Mouse (Mus musculus) CH12.LX (cell line): ENCODE measurements around the gene Tmem251. TPM values are rescaled to one million over a fixed set of nuclear protein-coding genes. Genes with fewer than 3 reads are reported as not detected.

ENCODE experiments used
- DNase-seq: peaks from one replicate; pipeline ENCODE4 v3.0.0-alpha.2; 2013; ENCODE audit errors: extremely low read depth
- H3K27ac ChIP-seq: 2 replicates; pipeline ENCODE4 v1.5.1; 2012; ENCODE audit warnings: low read depth, mild to moderate bottlenecking, control low read depth, moderate library complexity; ENCODE audit not compliant: insufficient read depth
- H3K27me3 ChIP-seq: replicated peaks from 2 replicates; pipeline ENCODE3; 2012; ENCODE audit warnings: inconsistent platforms
- H3K36me3 ChIP-seq, 2 experiments: replicated peaks in 1 of 2; 2 replicates each; pipeline versions ENCODE3 to v1.6.1; 2012; ENCODE audit warnings: inconsistent platforms in 1 of 2, low read length in 1 of 2, mild to moderate bottlenecking in 1 of 2, mixed read lengths in 1 of 2, moderate library complexity in 1 of 2; ENCODE audit not compliant: control insufficient read depth in 1 of 2, insufficient read depth in 1 of 2
- H3K4me1 ChIP-seq, 2 experiments: 2 replicates each; pipeline ENCODE4 v1.6.1; 2012; ENCODE audit warnings: inconsistent platforms in 1 of 2, moderate library complexity in 1 of 2; ENCODE audit not compliant: insufficient read depth in 2 of 2, control insufficient read depth in 1 of 2
- H3K4me2 ChIP-seq: 2 replicates; pipeline ENCODE4 v1.6.1; 2012; ENCODE audit warnings: low read depth, mild to moderate bottlenecking, control low read depth; ENCODE audit not compliant: poor library complexity, insufficient read depth, severe bottlenecking
- H3K4me3 ChIP-seq, 3 experiments: fragments of 150-350 bp in 1 of 3; sonication (generic) in 1 of 3; replicated peaks in 1 of 3; 2 replicates each; pipeline versions ENCODE3 to v1.5.1; 2011 to 2012; ENCODE audit warnings: low read depth in 2 of 3, low read length in 2 of 3, mild to moderate bottlenecking in 2 of 3, moderate library complexity in 2 of 3, control low read depth in 1 of 3, improper control_type of control experiment in 1 of 3, inconsistent platforms in 1 of 3, mixed read lengths in 1 of 3; ENCODE audit not compliant: poor library complexity in 1 of 3
- H3K79me2 ChIP-seq: replicated peaks from 2 replicates; pipeline ENCODE4 v1.6.1; 2012; ENCODE audit warnings: mild to moderate bottlenecking, moderate library complexity; ENCODE audit not compliant: control insufficient read depth, poor library complexity, insufficient read depth, severe bottlenecking; ENCODE audit errors: extremely low read depth
- H3K9ac ChIP-seq: 2 replicates; pipeline ENCODE4 v1.6.1; 2012; ENCODE audit warnings: low read depth, mild to moderate bottlenecking, control low read depth, moderate library complexity; ENCODE audit not compliant: insufficient read depth
- H3K9me3 ChIP-seq: replicated peaks from 2 replicates; pipeline ENCODE3; 2012; ENCODE audit warnings: low read length, inconsistent platforms, mixed read lengths
- CHD1 ChIP-seq: IDR thresholded peaks from 2 replicates; pipeline ENCODE4 v1.6.1; 2012; ENCODE audit warnings: low read depth, low read length, improper control_type of control experiment, inconsistent platforms
- CTCF ChIP-seq, 2 experiments: IDR thresholded peaks in 1 of 2; conservative IDR thresholded peaks in 1 of 2; 2 replicates each; pipeline ENCODE4 v1.5.1; 2011 to 2012; ENCODE audit warnings: low read depth in 2 of 2, low read length in 2 of 2, improper control_type of control experiment in 1 of 2, inconsistent platforms in 1 of 2, mild to moderate bottlenecking in 1 of 2, moderate library complexity in 1 of 2
- GABPA ChIP-seq: IDR thresholded peaks from 2 replicates; pipeline ENCODE4 v1.6.1; 2012; ENCODE audit warnings: low read depth, low read length, improper control_type of control experiment, inconsistent platforms; ENCODE audit not compliant: insufficient replicate concordance
- IRF4 ChIP-seq: IDR thresholded peaks from 2 replicates; pipeline ENCODE4 v1.6.1; 2014; ENCODE audit warnings: low read depth, mild to moderate bottlenecking, inconsistent platforms, low read length, improper control_type of control experiment
- JUN ChIP-seq: IDR thresholded peaks from 2 replicates; pipeline ENCODE4 v1.6.1; 2011; ENCODE audit warnings: low read depth, mild to moderate bottlenecking, low read length, improper control_type of control experiment, moderate library complexity; ENCODE audit not compliant: insufficient read depth
- JUND ChIP-seq: conservative IDR thresholded peaks from 2 replicates; pipeline ENCODE4 v1.6.1; 2011; ENCODE audit warnings: low read depth, low read length, improper control_type of control experiment
- MAX ChIP-seq: IDR thresholded peaks from 2 replicates; pipeline ENCODE4 v1.6.1; 2011; ENCODE audit warnings: low read length, improper control_type of control experiment
- MAZ ChIP-seq: IDR thresholded peaks from 2 replicates; pipeline ENCODE4 v1.6.1; 2012; ENCODE audit warnings: low read depth, mild to moderate bottlenecking, inconsistent platforms, low read length, improper control_type of control experiment, moderate library complexity
- MYC ChIP-seq: IDR thresholded peaks from 2 replicates; pipeline ENCODE4 v1.6.1; 2011; ENCODE audit warnings: low read depth, mild to moderate bottlenecking, improper control_type of control experiment, low read length
- NRF1 ChIP-seq: IDR thresholded peaks from 2 replicates; pipeline ENCODE4 v1.6.1; 2014; ENCODE audit warnings: low read depth, mild to moderate bottlenecking, inconsistent platforms, low read length, improper control_type of control experiment, moderate library complexity
- POLR2A ChIP-seq: IDR thresholded peaks from 2 replicates; pipeline ENCODE4 v1.6.1; 2011; ENCODE audit warnings: low read depth, mild to moderate bottlenecking, improper control_type of control experiment, low read length
- POLR2AphosphoS2 ChIP-seq: IDR thresholded peaks from 2 replicates; pipeline ENCODE4 v1.6.1; 2011; ENCODE audit warnings: low read depth, low read length, improper control_type of control experiment
- RAD21 ChIP-seq: IDR thresholded peaks from 2 replicates; pipeline ENCODE4 v1.6.1; 2011; ENCODE audit warnings: low read depth, mild to moderate bottlenecking, low read length, improper control_type of control experiment, moderate library complexity
- RCOR1 ChIP-seq: conservative IDR thresholded peaks from 2 replicates; pipeline ENCODE4 v1.6.1; 2012; ENCODE audit warnings: low read depth, mild to moderate bottlenecking, inconsistent platforms, low read length, improper control_type of control experiment
- TBP ChIP-seq: conservative IDR thresholded peaks from 2 replicates; pipeline ENCODE4 v1.6.1; 2011; ENCODE audit warnings: low read depth, low read length, improper control_type of control experiment
- UBTF ChIP-seq: IDR thresholded peaks from 2 replicates; pipeline ENCODE4 v1.6.1; 2012; ENCODE audit warnings: low read depth, mild to moderate bottlenecking, inconsistent platforms, low read length, improper control_type of control experiment, moderate library complexity
- ZC3H11A ChIP-seq: IDR thresholded peaks from 2 replicates; pipeline ENCODE4 v1.6.1; 2012; ENCODE audit warnings: low read depth, mild to moderate bottlenecking, inconsistent platforms, low read length, improper control_type of control experiment
- ZNF384 ChIP-seq: IDR thresholded peaks from 2 replicates; pipeline ENCODE4 v1.6.1; 2012; ENCODE audit warnings: low read depth, low read length, improper control_type of control experiment, inconsistent platforms
- dilution Hi-C: fragments of 300-500 bp; cut with MboI; formaldehyde crosslinking; loops from 2 replicates; pipeline ENCODE4 v1.14.3; 2020; ENCODE audit warnings: low sequenced_read_pairs; ENCODE audit not compliant: extremely low pct_unique_long_range_greater_than_20kb, extremely low pct_ligation_motif_present
- in situ Hi-C: fragments of 300-500 bp; cut with MboI; formaldehyde crosslinking; loops from 3 replicates; pipeline ENCODE4 v1.14.3; 2019; ENCODE audit warnings: low sequenced_read_pairs, low pct_ligation_motif_present, low pct_unique_long_range_greater_than_20kb, mixed read lengths
- polyA plus RNA-seq: library from polyadenylated mRNA; unstranded; fragments of >175 nt; gene quantifications from 2 replicates; pipeline ENCODE4 v1.2.1, GENCODE M21; 2012; ENCODE audit warnings: low read depth; ENCODE audit not compliant: insufficient read length
- total RNA-seq, 2 experiments: library from RNA; depleted of rRNA; stranded (reverse); fragments of 300-350 nt in 1 of 2; fragments of >200 nt in 1 of 2; gene quantifications; 2 replicates each; pipeline ENCODE4 v1.2.3; 2012 to 2014

The Tmem251 gene
- total and polyA plus RNA-seq, 3 experiments = 3.9 to 13.9 (median 11.1) TPM

GRCm38 (mm10) chr12:102778151-102778550, 34.6 kb downstream of the Tmem251 start:
- H3K4me3 ChIP-seq = no peak overlapping the region
- H3K27me3 ChIP-seq = no peaks in the 10 kb centered on the region
- no peak overlapping the region for H3K27ac ChIP-seq
- peaks cover 0 to 4% of the 10 kb centered on the region in 2 experiments; a peak in 2 of 4 replicates for H3K4me1 ChIP-seq
- no peak overlapping the region for H3K9ac ChIP-seq
- no peak for DNase-seq
- no peak overlapping the region for H3K4me2 ChIP-seq
- H3K79me2 ChIP-seq = no peaks in the 10 kb centered on the region
- no peak for TF ChIP-seq JUND
- no peak for TF ChIP-seq IRF4
- no peak for TF ChIP-seq NRF1
- TF ChIP-seq POLR2AphosphoS2 = no peak
- TF ChIP-seq MYC = no peak
- TF ChIP-seq MAX = no peak
- TF ChIP-seq TBP = no peak
- H3K9me3 ChIP-seq = no peaks in the 10 kb centered on the region
- dilution Hi-C loops (no loop called here), in situ Hi-C loops (no loop called here)
- H3K36me3 ChIP-seq = peaks cover 37 to 66% of the 10 kb centered on the region in 2 experiments

- in situ Hi-C loops (no loop called here), dilution Hi-C loops (no loop called here)
- Histone ChIP-seq H3K36me3 (peaks cover 28 to 65% of the 10 kb centered on the region in 2 experiments), H3K4me2 (no peak overlapping the region), H3K9me3 (no peaks in the 10 kb centered on the region), H3K9ac (no peak overlapping the region), H3K4me3 (no peak overlapping the region), H3K4me1 (peaks cover 0 to 4% of the 10 kb centered on the region in 2 experiments; a peak in 2 of 4 replicates), H3K27ac (no peak overlapping the region), H3K27me3 (no peaks in the 10 kb centered on the region), H3K79me2 (no peaks in the 10 kb centered on the region)
- TF ChIP-seq UBTF (no peak), RAD21 (no peak; the same call in none of the 2 replicates), ZNF384 (no peak), JUN (no peak), IRF4 (no peak), CTCF (conservative IDR thresholded peaks at IDR 0.05 in 1 of 2, IDR thresholded peaks at IDR 0.05 in 1 of 2; ENCODE audit: low read depth in 2 of 2, low read length in 2 of 2) (peak in 1 of 2 experiments; percentile 42; a peak in 2 of 4 replicates)
- DNase-seq = no peak
Measured at GRCm38 (mm10) chr12:102779452-102779851, 35.9 kb downstream of the Tmem251 start.

- no peak for DNase-seq
- Histone ChIP-seq H3K27ac (no peak overlapping the region), H3K9ac (no peak overlapping the region), H3K9me3 (no peaks in the 10 kb centered on the region), H3K4me3 (no peak overlapping the region), H3K36me3 (peaks cover 16 to 58% of the 10 kb centered on the region in 2 experiments)
- dilution Hi-C loops = no loop called here
- TF ChIP-seq RCOR1 = no peak
- no peak for TF ChIP-seq ZNF384
- TF ChIP-seq NRF1 = no peak
- no peak for TF ChIP-seq MAX
- no peak for TF ChIP-seq JUND
- no peak for TF ChIP-seq MAZ
- no peak for TF ChIP-seq CHD1
- no peak for TF ChIP-seq CTCF (conservative IDR thresholded peaks at IDR 0.05 in 1 of 2, IDR thresholded peaks at IDR 0.05 in 1 of 2; ENCODE audit: low read depth in 2 of 2, low read length in 2 of 2)
- no peak for TF ChIP-seq POLR2AphosphoS2
- no peak for TF ChIP-seq ZC3H11A
- no peak for TF ChIP-seq GABPA
- TF ChIP-seq POLR2A = no peak
- TF ChIP-seq, all 38 proteins: peak for 0
- no peaks in the 10 kb centered on the region for H3K27me3 ChIP-seq
- in situ Hi-C loops = no loop called here
- peaks cover 0 to 16% of the 10 kb centered on the region in 2 experiments; a peak in 2 of 4 replicates for H3K4me1 ChIP-seq
- no peak overlapping the region for H3K4me2 ChIP-seq
- H3K79me2 ChIP-seq = no peaks in the 10 kb centered on the region
Measured at GRCm38 (mm10) chr12:102782841-102783240, 39.3 kb downstream of the Tmem251 start.
